ENCODE assay signal across 12 mouse cellular contexts in the genomic region with DNA sequence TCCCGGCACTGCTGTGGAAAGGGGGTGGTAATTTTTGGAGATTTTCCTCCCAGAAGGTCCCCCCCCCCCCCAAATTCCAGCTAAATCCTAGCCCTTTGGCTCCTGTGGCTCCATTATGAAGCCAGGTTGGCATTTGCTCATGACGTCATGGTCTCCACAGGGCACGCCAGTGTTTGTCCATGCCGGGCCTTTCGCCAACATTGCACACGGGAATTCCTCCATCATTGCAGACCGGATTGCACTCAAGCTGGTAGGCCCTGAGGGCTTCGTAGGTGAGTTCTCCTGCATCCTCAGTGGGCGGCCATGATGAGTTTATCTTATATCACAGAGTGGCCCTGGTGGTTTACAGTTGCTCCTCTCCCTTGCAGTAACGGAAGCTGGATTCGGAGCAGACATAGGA. TPM values are rescaled to one million over a fixed set of nuclear protein-coding genes. Genes with fewer than 3 reads are reported as not detected.
DNase-seq lines count a peak whose midpoint lies in the region; ATAC-seq and TF ChIP-seq lines count a peak whose summit lies in the region.
"Had no signal": no experiment of that assay in that cellular context is flagged by ENCODE, and none has a peak within 500 bp of the region (broad histone marks: within the 10 kb centered on the region; RNA-seq: fewer than 3 reads in every experiment).

No protein-coding gene starts in this region.

- WGBS in hindbrain, embryonic 14.5 days: 85% methylated on average over 11 of the region's 11 CpGs
- 93% methylated on average over 11 of the region's 11 CpGs for WGBS in hindbrain, embryonic 12.5 days
- WGBS in cerebellum, adult 2 months: 31% methylated on average over 11 of the region's 11 CpGs

- TF ChIP-seq CTCF in brain, embryonic 14.5 days (IDR thresholded peaks at IDR 0.05; ENCODE audit: borderline replicate concordance, extremely low read depth, insufficient read depth, insufficient read length): no peak
- TF ChIP-seq CTCF in cerebellum, adult 2 months (IDR thresholded peaks at IDR 0.05; ENCODE audit: borderline replicate concordance, insufficient read depth, low read depth, low read length): no peak

- no peak overlapping the region for H3K4me2 ChIP-seq in hindbrain, embryonic 14.5 days (replicated peaks)
- H3K4me2 ChIP-seq in hindbrain, embryonic 12.5 days (replicated peaks): no peak overlapping the region

- no peak for DNase-seq in hindbrain, embryonic 14.5 days (ENCODE audit: low spot score)
- peak; percentile 41 for DNase-seq in brain, embryonic 14.5 days (ENCODE audit: low read depth)
- peak; percentile 85 to 89 for DNase-seq in cerebellum, adult 2 months
- DNase-seq in lung, adult 18-20 months: peak; percentile 67 to 72
- no peak for DNase-seq in MN1 (ENCODE audit: low spot score)
- no peak for DNase-seq in thymus, postnatal 10 days (ENCODE audit: low spot score in 2 of 2)
- DNase-seq: thymus, postnatal 4 days had no signal

- H3K4me1 ChIP-seq in hindbrain, embryonic 14.5 days (replicated peaks; ENCODE audit: control insufficient read depth, insufficient read depth, low read length): peaks cover 17% of the 10 kb centered on the region; the same call in 1 of the 2 replicates
- H3K4me1 ChIP-seq in hindbrain, embryonic 12.5 days: peaks cover 19% of the 10 kb centered on the region
- peaks cover 14% of the 10 kb centered on the region for H3K4me1 ChIP-seq in cerebellum, adult 2 months (ENCODE audit: control insufficient read depth, insufficient read depth, low read length)

- peak overlapping the region; percentile 1; the same call in 1 of the 2 replicates for H3K27ac ChIP-seq in hindbrain, embryonic 14.5 days
- no peak overlapping the region for H3K27ac ChIP-seq in hindbrain, embryonic 12.5 days
- peak overlapping the region; percentile 48 for H3K27ac ChIP-seq in cerebellum, adult 2 months (ENCODE audit: insufficient read depth, low read length)
- H3K27ac ChIP-seq: macrophage had no signal

- no peaks in the 10 kb centered on the region for H3K27me3 ChIP-seq in hindbrain, embryonic 14.5 days (ENCODE audit: control insufficient read depth, insufficient read depth, low read length)
- H3K27me3 ChIP-seq in hindbrain, embryonic 12.5 days: no peaks in the 10 kb centered on the region
- H3K27me3 ChIP-seq in cerebellum, adult 2 months (ENCODE audit: control insufficient read depth, insufficient read depth, low read length): no peaks in the 10 kb centered on the region

- no peak for ATAC-seq in hindbrain, embryonic 14.5 days (ENCODE audit: low FRiP score)
- ATAC-seq in hindbrain, embryonic 12.5 days (ENCODE audit: low FRiP score): no peak

- no peak for TF ChIP-seq POLR2A in brain, embryonic 14.5 days (IDR thresholded peaks at IDR 0.05; ENCODE audit: borderline replicate concordance, extremely low read depth, insufficient read depth, insufficient read length, poor library complexity, severe bottlenecking)
- TF ChIP-seq POLR2A in cerebellum, adult 2 months (IDR thresholded peaks at IDR 0.05; ENCODE audit: borderline replicate concordance, insufficient read depth, low read length): no peak

- H3K9me3 ChIP-seq in hindbrain, embryonic 14.5 days (ENCODE audit: control insufficient read depth, low read length): no peaks in the 10 kb centered on the region
- H3K9me3 ChIP-seq in hindbrain, embryonic 12.5 days (replicated peaks): no peaks in the 10 kb centered on the region

- no peak overlapping the region for H3K9ac ChIP-seq in hindbrain, embryonic 14.5 days
- H3K9ac ChIP-seq in hindbrain, embryonic 12.5 days: no peak overlapping the region

- peaks cover 38% of the 10 kb centered on the region for H3K36me3 ChIP-seq in hindbrain, embryonic 14.5 days (replicated peaks; ENCODE audit: control insufficient read depth, insufficient read depth)
- peaks cover 12% of the 10 kb centered on the region for H3K36me3 ChIP-seq in hindbrain, embryonic 12.5 days

- no peak overlapping the region for H3K4me3 ChIP-seq in hindbrain, embryonic 14.5 days (replicated peaks; ENCODE audit: low read length)
- no peak overlapping the region for H3K4me3 ChIP-seq in hindbrain, embryonic 12.5 days
- no peak overlapping the region for H3K4me3 ChIP-seq in cerebellum, adult 2 months (replicated peaks; ENCODE audit: insufficient read depth, low read depth, low read length)

RNA-seq across cellular contexts. Expression of a gene that starts 21.2 kb away (rescaled TPM):
- polyA plus RNA-seq in hindbrain, embryonic 14.5 days (2014; fragmentation: Nextera tagmentation; extraction: Ambion mirVana): 11.8 and 12.1 TPM in 2 replicates
- polyA plus RNA-seq in hindbrain, embryonic 12.5 days (2016; fragmentation: Nextera tagmentation; extraction: Ambion mirVana): 5.7 and 6.8 TPM in 2 replicates
- polyA plus RNA-seq in brain, embryonic 14.5 days (2012; rRNA removed): 4.2 and 8.5 TPM in 2 replicates
- 3.8 and 4.4 TPM in 2 replicates for polyA plus RNA-seq in cerebellum, adult 2 months (2012; rRNA removed)

RNA-seq across cellular contexts. Expression of a gene that starts 48.4 kb away (rescaled TPM):
- 30.5 and 37.2 TPM in 2 replicates for polyA plus RNA-seq in hindbrain, embryonic 14.5 days (2014; fragmentation: Nextera tagmentation; extraction: Ambion mirVana)
- 44.8 and 46.3 TPM in 2 replicates for polyA plus RNA-seq in hindbrain, embryonic 12.5 days (2016; fragmentation: Nextera tagmentation; extraction: Ambion mirVana)
- polyA plus RNA-seq in brain, embryonic 14.5 days (2012; rRNA removed): 27.9 and 30.9 TPM in 2 replicates
- 44.4 and 52.6 TPM in 2 replicates for polyA plus RNA-seq in cerebellum, adult 2 months (2012; rRNA removed)

RNA-seq across cellular contexts. Expression of a gene that starts 56.9 kb away (rescaled TPM):
- 0.09 TPM in 1 of 2 replicates, not detected in the other for polyA plus RNA-seq in hindbrain, embryonic 14.5 days (2014; fragmentation: Nextera tagmentation; extraction: Ambion mirVana)
- polyA plus RNA-seq in hindbrain, embryonic 12.5 days (2016; fragmentation: Nextera tagmentation; extraction: Ambion mirVana): not detected in 2 replicates
- 0.04 TPM in 1 of 2 replicates, not detected in the other for polyA plus RNA-seq in brain, embryonic 14.5 days (2012; rRNA removed)
- polyA plus RNA-seq in cerebellum, adult 2 months (2012; rRNA removed): not detected in 2 replicates
- polyA plus RNA-seq: embryonic facial prominence, embryonic 11.5 days; large intestine, adult 2 months; macrophage; neural tube, embryonic 11.5 days had no signal

Comparison
In these comparisons a context has a peak if more than half of its experiments do, and no peak if none do; other contexts are left out.
1. DNase-seq: peak in brain, embryonic 14.5 days (single experiment), cerebellum, adult 2 months (2 of 2) and lung, adult 18-20 months (2 of 2); none in hindbrain, embryonic 14.5 days (single experiment), MN1 (single experiment) and thymus, postnatal 10 days (0 of 2).